Mouse (Mus musculus): Measurements from ENCODE around the gene Nrp2. TPM values are rescaled to one million over a fixed set of nuclear protein-coding genes. Genes with fewer than 3 reads are reported as not detected.

Gene Nrp2
- total RNA-seq, 1 experiment from 2014 or later = 1.6 TPM

DNA sequence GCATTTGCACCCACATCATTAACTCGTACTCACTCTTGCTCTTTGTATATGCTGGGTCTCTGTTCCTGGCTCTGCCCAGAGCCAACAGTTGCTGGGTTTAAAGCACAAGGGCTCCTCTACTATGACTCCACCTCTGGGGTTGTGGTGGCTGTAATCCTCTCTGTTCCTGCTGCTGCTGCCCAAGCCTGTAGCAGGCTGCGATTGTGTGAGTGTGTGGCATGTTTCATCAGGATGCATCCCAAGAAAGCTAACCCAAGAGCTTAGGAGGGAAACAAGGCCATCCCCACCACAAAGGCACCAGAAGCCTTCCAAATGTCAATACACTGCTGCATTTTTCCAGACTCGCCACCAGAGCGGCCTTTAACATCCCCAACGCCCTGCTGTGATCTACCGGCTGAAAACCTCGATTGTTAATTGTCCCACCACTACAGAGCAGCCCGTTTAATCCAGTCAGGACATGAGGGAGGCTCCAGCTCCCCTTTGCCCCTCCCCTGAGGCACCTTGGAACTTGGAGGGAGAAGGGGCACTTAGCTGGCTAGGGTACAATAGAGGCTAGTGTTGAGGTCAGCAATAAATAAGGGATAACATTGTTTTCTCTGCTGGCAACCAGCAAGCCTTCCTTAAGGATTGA lies 40.1 kb downstream of the Nrp2 start:
- ATAC-seq (ENCODE audit: extremely low read depth, insufficient number of reproducible peaks, low FRiP score, poor library complexity, severe bottlenecking) = no peak

GRCm38 (mm10) chr1:62745889-62746288 lies 42.8 kb downstream of the Nrp2 start:
- ATAC-seq (ENCODE audit: extremely low read depth, insufficient number of reproducible peaks, low FRiP score, poor library complexity, severe bottlenecking) = no peak

GRCm38 (mm10) chr1:62747421-62748111 lies 44.5 kb downstream of the Nrp2 start:
- ATAC-seq (ENCODE audit: extremely low read depth, insufficient number of reproducible peaks, low FRiP score, poor library complexity, severe bottlenecking) = no peak

DNA sequence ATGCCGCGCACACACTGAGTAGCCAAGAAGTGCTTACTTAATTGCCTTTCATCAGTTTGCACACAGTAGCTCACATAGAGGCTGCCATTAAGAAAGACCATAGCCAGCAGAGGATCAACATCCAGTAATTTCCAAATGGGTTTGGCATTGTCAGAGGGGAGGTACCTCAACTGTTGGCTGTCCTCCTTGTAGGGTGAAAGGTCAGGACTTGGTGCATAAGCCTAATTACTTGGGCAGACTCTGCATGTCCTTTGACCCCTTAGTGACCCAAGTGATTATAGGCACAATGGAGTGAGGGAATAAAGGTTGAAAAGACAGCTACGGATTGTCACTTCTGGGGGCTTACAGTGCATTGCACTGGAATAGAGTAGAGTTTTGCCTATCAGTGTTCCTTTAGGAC lies 45.3 kb downstream of the Nrp2 start:
- ATAC-seq (ENCODE audit: extremely low read depth, insufficient number of reproducible peaks, low FRiP score, poor library complexity, severe bottlenecking) = no peak

DNA sequence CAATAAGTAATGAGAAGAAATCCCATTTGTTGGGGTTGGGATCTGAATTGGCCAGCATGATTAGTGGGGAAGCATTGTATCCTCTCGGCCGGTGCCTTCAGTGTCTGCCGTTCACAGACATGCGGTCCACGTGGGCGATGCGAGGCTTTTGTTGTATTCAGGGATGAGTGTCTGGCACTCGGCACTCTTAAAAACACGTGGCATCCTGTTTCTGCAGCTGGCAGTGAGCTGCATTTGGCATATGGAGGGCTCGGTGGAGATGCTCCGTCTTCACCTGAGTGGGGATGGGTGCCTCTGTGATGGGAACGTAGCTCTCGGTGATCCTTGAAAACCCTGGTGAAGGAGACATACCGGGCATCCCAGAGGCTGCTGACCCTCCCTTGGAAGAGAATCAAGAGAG lies 46.6 kb downstream of the Nrp2 start:
- ATAC-seq (ENCODE audit: extremely low read depth, insufficient number of reproducible peaks, low FRiP score, poor library complexity, severe bottlenecking) = no peak

GRCm38 (mm10) chr1:62750408-62751008 lies 47.4 kb downstream of the Nrp2 start:
- ATAC-seq (ENCODE audit: extremely low read depth, insufficient number of reproducible peaks, low FRiP score, poor library complexity, severe bottlenecking) = no peak

GRCm38 (mm10) chr1:62751011-62752006 lies 48.2 kb downstream of the Nrp2 start:
- ATAC-seq (ENCODE audit: extremely low read depth, insufficient number of reproducible peaks, low FRiP score, poor library complexity, severe bottlenecking) = no peak

DNA sequence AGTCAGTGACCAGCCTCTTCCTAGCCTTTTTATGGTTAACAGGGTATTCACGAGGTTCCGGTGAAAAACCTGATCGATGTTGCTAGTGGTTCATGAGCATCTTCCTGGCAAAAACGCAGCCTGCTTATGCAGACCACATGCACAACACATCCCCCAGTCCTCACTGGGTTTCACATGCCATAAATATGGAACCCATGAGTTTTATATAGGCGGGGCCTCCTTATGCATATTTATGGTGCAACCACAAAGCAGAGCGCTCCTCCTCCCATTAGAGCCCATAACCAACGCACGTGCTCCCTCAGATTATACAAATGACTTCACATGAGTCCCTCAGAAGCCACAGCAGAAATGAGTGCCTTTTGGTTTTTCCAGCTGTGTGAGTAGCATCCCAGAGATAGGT lies 49.0 kb downstream of the Nrp2 start:
- ATAC-seq (ENCODE audit: extremely low read depth, insufficient number of reproducible peaks, low FRiP score, poor library complexity, severe bottlenecking) = no peak

GRCm38 (mm10) chr1:62752661-62753333 lies 49.7 kb downstream of the Nrp2 start:
- ATAC-seq (ENCODE audit: extremely low read depth, insufficient number of reproducible peaks, low FRiP score, poor library complexity, severe bottlenecking) = no peak

DNA sequence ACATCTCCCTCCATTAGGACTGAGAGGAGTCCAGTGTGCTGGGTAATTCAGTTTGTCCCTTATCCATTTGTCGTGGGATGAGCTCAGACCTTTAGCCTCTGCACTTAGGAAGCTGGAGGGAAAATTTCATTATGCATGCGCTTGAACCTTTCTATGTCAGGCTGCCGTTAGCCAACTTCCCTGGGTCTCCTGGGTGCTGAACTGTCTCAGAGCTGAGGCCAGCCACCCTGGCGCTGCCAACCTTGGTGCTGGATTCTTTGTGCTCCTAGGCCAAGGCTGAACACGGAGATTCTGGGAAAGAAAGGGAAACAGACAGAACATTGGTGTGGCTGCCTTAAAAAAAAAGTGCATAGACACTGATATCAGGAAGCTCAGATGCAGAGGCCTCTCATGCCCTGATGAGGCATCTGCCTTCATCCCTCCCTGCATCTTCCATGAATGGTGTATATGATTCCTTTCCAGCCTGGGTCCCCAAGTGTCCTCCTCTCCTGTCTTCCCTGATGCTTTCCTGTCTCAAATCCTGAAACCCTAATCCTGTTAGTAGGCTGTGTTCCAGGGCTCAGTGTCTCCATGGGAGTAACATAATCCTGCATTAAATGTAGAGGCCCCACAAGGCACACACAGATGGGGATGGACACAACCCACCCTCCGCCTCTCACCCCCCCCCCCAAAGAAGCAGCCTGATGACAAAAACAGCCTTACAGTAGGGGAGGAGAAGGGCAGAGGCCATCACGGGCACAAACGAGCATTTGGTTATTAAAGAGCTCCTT lies 51.2 kb downstream of the Nrp2 start:
- no peak for ATAC-seq (ENCODE audit: extremely low read depth, insufficient number of reproducible peaks, low FRiP score, poor library complexity, severe bottlenecking)

- peak; percentile 97 for ATAC-seq (ENCODE audit: extremely low read depth, insufficient number of reproducible peaks, low FRiP score, poor library complexity, severe bottlenecking)
Measured at GRCm38 (mm10) chr1:62760086-62760485, 57.0 kb downstream of the Nrp2 start.

DNA sequence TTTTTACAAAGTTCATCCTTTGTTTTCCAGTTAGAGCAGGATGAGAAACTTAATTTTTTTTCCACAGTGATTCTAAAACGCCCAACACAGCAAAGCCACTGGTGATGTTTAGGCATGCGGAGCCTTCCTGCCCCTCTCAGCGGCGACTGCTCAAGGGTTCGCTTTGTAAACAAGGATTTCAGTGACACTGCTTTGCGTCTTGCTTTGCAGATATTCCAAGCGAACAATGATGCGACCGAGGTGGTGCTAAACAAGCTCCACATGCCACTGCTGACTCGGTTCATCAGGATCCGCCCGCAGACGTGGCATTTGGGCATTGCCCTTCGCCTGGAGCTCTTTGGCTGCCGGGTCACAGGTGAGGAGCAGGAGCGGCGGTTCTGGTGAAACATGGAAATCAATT lies 57.5 kb downstream of the Nrp2 start:
- ATAC-seq (ENCODE audit: extremely low read depth, insufficient number of reproducible peaks, low FRiP score, poor library complexity, severe bottlenecking) = no peak

DNA sequence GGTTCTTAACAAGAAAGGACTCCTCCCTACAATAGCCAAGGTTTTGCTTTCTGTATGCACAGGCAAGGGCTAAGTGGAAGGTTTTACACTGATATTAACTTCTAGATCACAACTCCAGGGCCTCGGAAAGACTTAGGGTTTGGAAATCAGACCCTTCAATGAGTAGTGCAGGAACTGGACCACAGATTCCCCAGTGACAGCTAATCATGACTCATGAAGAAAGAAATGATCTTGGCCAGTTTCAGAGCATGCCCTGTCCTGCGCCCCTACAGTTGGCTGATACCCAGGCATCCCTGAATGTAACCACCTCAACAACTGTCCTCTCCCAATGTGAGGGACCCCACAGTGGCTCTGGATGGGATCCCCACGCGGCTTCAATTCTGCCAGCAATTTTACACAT lies 60.7 kb downstream of the Nrp2 start:
- no peak for ATAC-seq (ENCODE audit: extremely low read depth, insufficient number of reproducible peaks, low FRiP score, poor library complexity, severe bottlenecking)

GRCm38 (mm10) chr1:62765171-62765570 lies 62.1 kb downstream of the Nrp2 start:
- no peak for ATAC-seq (ENCODE audit: extremely low read depth, insufficient number of reproducible peaks, low FRiP score, poor library complexity, severe bottlenecking)

DNA sequence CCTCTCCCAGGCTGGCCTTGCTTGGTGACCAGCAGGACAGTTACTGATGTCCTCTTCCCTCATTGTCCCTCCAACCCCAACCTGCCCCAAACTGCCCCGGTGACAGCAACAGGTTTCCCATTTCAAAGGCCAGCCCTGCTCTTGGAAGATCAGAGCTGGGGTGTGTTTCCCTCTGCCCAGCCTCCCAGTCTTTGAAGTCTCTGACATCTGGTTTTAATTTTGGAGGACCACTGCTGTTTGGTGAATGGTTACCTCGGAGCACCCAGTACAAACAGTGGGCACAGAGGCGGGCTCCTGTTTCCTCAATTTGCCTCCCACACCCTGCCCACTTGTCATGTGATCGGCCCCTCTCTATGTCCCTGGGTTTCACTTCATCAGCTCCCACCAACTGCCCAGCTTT lies 63.7 kb downstream of the Nrp2 start:
- ATAC-seq (ENCODE audit: extremely low read depth, insufficient number of reproducible peaks, low FRiP score, poor library complexity, severe bottlenecking) = no peak

DNA sequence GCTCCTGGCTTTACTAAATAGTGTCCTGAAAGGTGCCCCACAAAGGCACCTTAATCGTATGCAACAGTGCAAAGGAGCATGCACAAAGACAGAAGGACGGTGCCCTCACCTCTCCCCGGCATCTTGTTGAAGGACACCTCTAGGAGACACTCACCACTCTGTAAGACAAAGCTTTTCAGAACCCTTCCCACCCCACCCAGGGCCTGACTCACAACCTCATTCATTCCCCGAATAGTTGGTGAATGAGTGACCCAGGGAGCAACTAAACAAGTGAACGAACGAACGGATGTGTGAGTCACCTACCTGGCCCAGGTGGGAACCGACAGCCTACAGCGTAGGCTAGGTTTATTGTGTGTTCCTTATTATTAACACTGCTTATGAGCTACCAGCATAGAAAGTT lies 64.5 kb downstream of the Nrp2 start:
- no peak for ATAC-seq (ENCODE audit: extremely low read depth, insufficient number of reproducible peaks, low FRiP score, poor library complexity, severe bottlenecking)

DNA sequence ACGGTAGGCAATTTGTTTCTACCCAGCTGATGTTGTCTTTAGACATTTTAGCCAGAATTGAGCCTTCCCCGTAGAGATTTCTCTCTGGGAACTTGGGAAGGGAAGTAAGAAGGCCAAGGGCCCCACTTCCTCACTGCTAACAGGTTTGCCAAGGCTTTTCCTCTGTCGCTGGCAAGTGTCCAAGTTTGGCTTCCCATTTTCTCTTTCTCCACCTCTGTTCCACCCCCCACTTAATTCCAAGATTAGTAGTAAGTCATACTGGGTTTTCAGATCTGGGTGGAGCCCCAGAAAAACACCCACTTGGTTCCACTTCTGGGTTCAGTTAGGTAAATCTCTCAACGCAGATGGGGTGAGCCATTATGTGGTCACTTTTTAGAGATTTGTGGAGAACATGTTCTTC lies 67.5 kb downstream of the Nrp2 start:
- no peak for ATAC-seq (ENCODE audit: extremely low read depth, insufficient number of reproducible peaks, low FRiP score, poor library complexity, severe bottlenecking)

DNA sequence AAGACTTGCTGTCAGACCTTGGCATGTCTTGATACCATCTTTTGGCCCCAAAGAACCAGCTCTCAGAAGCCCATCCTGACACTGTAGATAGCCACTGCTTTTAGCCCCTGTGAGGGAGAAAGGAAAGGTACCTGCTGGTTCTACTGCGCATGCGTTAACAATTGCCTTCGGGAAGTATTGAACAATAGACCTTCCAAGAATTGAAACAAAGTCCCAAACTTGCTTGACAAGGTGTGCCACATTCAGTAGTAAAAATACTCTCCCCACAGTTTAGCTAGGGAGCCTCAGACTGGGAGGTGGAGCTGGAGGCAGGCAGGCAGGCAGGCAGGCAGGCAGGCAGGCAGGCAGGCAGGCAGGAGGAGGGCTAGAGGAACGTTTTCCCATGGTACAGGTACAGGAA lies 69.3 kb downstream of the Nrp2 start:
- no peak for ATAC-seq (ENCODE audit: extremely low read depth, insufficient number of reproducible peaks, low FRiP score, poor library complexity, severe bottlenecking)

Data from neutrophil, adult 5-6 weeks (primary cell).